Mouse (Mus musculus) adrenal gland, postnatal 14 days (tissue): Measurements from ENCODE around the gene Neo1. TPM values are rescaled to one million over a fixed set of nuclear protein-coding genes. Genes with fewer than 3 reads are reported as not detected.

Source experiments
- DNase-seq: peaks from one replicate; pipeline ENCODE4 v3.0.0; 2021; ENCODE audit warnings: mixed read lengths
- total RNA-seq: library from RNA; stranded (reverse); gene quantifications from 2 replicates; pipeline ENCODE4 v1.2.3, GENCODE M21; 2021

Gene Neo1
- total RNA-seq, 1 experiment from 2014 or later: 55.0 TPM

DNA sequence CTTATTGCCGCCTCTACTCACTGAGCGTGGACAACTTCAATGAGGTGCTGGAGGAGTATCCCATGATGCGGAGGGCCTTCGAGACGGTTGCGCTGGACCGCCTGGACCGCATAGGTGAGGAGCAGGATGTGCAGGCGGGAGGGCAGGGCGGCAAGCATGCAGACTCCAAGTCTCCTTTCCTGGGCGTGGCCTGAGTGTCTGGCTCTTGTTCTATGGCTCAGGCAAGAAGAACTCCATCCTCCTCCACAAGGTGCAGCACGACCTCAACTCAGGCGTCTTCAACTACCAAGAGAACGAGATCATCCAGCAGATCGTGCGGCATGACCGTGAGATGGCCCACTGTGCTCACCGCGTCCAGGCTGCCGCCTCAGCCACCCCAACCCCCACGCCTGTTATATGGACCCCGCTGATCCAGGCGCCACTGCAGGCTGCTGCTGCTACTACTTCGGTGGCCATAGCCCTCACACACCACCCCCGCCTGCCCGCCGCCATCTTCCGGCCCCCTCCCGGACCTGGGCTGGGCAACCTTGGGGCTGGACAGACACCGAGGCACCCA, 177.1 kb downstream of the Neo1 start:
- peak; percentile 31 for DNase-seq

DNA sequence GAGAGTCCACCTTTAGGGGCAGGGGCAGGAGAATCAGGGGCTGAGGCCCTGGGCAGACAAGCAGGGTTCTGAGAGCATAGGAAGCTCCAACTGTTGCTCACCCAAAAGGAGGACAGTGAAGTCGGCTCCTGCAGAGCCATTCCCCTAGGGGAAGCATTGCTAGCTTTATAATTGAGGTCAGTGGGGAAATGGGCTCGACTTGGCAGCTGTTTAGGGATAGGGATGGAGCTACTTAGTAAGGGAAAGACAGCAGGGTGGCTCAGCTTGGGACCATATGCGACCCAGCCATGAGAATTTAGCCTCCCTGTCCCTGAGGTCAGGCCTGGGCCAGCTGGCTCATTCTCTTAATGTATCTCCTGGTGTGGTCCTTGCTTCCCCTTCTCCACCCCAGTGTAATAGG, 181.3 kb downstream of the Neo1 start:
- no peak for DNase-seq

DNA sequence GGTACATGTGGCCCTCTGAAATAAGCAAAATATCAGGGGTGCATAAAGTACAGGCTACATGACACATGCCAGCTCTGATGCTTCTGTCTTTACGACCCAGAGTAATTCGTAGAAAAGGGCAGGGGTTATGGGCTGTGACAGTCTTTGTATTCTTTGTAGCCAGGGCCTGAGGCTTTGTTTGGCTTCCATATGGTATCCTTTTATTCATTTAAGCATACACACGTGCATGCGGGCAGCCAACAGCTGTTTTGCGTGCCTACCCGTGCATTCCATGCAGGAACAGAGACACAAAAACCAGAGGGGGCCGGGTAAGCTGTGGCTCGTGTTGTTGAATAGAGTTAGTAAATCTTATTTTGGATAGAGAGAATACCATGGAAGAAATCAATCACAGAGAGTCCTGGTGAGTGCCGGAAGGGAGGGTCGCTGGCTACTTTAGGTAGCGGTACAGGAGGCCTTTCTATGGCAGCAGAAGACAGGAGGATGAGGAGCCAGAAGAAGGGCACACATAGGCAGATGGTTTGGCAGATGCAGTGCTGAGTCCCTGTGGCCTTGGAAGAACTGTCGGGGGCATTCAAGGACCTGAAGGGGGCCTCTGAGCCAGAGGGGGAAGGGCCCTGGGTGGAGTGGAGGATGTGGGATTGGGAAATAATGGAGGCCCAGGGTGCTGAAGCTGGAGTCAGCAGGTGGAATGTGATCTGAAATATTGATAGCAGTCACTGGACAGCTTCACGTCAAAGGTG, 186.5 kb downstream of the Neo1 start:
- DNase-seq: no peak

DNA sequence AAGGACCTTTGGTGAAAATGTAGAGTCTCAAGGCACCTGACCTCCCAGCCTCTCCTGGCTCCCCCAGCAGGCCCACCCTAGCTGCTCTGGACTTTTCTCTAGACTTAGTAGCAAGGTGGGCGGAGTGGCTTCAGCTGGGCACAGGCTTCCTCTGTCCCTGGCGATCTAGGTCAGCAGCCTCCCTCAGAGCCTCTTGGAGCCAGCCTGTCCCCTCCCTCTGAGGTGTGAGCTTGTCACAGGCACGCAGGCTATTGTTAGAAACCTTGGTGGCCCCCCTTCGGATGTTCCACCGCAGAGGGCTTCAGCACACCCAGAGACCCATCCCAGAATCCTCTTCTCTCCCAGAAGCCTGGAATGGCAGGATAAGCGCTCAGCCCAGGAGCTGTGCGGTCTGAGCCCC, 188.6 kb downstream of the Neo1 start:
- no peak for DNase-seq

DNA sequence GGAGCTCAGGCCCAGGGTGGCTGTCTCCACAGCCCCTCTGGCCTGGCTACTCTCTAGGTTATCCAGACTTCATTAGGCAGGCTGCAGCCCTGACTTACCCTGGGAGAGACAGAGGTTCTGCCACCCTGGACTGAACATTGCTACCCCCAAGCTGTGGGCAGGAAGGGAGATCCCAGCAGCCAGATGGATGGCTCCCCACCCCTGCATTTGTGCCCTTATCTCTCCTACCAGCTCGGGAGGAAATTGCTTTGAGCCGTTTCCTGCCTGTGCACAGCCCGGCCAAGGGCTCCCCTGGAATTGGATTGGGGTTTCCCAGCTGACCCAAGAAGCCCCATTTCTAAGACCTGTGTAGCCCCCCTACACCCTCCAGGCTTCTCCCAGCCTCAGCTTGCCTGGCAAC, 189.2 kb downstream of the Neo1 start:
- DNase-seq: no peak

DNA sequence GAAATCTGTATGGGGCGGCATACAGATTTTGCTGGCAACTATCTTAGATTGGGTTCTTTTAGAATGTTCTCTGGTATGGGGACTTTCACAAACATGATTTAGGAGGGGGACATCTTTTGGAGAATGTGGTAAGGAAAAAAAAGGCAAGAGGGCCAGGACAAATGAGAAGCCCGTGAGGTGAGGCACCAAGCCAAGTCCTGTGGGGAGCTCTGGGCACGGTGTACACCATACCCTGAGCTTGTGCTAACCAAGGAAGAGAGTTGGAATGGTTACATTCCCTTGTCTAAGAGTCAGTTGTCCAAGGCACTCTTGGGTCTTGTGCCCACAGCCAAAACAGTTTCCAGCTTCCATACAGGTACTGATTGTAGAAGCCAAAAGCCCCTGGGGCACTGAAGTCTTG, 191.6 kb downstream of the Neo1 start:
- no peak for DNase-seq

DNA sequence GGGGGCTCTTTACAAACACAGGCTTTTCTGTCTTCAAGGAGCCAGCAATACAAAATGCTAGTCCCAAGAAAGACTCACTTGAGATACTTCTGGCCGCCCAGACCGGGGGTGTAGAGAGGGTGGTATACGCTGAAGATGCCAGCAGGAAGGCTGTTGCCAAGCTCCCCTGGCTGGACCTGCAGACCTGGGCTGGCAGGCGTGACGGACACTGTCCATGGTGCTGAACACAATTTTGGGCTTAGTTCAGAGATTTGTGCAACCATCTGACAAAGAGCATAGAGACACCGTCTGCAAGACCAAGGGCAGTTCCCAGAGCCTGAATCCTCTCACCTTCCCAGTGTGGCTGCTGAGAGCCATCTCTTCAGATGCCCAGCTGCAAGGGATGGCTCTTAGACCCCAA, 194.6 kb downstream of the Neo1 start:
- peak; percentile 85 for DNase-seq

DNA sequence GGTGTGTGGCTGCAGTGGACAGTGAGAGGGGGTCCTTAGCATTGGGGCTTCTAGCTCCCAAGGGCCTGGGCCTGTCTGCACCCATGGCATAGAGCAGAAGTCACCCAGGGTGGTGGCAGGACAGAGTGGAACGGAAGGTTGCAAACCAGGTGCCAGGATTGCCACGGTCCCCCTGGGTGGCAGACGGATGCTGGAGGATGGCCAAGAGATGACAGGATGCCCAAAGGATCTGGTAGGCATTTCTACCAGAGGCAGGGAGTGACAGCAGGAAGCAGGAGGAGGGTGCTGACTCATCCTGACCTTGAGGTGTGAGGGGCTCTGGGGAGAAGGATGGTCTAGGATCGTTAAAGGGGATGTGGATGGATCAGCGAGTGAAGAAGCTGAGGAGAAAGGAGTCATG, 197.7 kb downstream of the Neo1 start:
- no peak for DNase-seq

DNA sequence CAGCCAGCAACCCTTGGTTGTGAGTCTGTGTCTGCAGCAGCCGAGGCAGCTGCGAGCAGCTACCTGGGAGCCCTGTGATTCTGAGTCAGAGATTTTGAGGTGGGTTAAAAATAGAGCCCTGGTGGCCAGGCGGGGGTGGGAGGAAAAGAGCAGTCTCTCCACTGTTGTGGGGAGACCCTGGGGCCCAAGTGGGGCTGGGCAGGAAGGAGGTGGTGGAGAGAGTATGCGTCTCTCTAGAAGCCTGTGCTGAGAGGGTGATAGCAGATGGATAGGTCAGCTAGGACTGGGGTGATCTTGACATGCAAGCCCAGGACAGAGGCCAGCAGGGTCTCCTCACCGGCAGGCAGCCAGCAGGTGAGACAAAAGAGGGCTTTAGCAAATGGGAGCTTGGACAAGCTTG, 199.1 kb downstream of the Neo1 start:
- no peak for DNase-seq

DNA sequence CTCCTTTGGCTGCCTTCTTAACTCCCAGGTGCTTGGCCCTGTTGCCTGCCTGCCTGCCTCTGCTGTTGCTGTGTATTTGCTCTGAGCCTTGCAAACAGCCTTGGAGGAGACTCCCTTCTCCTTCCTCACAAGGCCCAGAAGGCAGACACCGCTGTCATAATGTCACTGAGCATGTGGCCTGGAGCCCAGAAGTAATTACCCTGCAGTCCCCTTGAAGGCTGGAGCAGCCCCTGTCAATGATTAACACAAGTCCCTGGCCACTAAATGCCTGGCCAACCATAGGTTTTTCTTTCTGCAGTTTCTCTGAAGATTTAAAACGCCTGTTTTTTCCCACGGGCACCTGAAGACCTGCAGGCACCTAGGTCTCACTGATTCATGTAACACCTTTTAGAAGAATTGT, 203.3 kb downstream of the Neo1 start:
- no peak for DNase-seq

DNA sequence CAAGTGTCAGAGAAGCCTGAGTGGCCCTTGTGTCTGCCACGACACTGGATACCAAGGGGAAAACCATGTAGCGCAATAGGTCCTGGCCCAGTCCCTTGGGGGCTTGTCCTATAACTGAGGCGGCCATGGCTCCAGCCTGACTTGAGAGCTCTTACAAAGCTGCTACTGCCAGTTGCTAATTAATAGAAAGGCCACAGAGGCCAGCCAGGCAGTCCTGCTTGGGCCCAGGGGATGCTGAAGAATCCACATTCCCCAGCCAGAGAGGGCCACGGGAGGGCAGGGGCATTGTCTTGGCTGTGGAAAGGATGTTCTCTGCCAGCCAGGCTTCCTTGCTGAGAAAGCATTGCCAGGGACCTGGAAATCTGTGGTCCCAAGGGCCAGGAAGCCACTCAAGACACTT, 206.6 kb downstream of the Neo1 start:
- peak; percentile 46 for DNase-seq

Other genes starting within 250 kb of the Neo1 start
- 0.56 and 0.68 TPM in 2 replicates for gene Hcn4, start 213.0 kb downstream of the Neo1 start, total RNA-seq